Mouse (Mus musculus): ENCODE data around the gene Abca17. TPM values are rescaled to one million over a fixed set of nuclear protein-coding genes. Genes with fewer than 3 reads are reported as not detected.

Gene Abca17
- total RNA-seq, 2 experiments from 2014 or later, result not detected

DNA sequence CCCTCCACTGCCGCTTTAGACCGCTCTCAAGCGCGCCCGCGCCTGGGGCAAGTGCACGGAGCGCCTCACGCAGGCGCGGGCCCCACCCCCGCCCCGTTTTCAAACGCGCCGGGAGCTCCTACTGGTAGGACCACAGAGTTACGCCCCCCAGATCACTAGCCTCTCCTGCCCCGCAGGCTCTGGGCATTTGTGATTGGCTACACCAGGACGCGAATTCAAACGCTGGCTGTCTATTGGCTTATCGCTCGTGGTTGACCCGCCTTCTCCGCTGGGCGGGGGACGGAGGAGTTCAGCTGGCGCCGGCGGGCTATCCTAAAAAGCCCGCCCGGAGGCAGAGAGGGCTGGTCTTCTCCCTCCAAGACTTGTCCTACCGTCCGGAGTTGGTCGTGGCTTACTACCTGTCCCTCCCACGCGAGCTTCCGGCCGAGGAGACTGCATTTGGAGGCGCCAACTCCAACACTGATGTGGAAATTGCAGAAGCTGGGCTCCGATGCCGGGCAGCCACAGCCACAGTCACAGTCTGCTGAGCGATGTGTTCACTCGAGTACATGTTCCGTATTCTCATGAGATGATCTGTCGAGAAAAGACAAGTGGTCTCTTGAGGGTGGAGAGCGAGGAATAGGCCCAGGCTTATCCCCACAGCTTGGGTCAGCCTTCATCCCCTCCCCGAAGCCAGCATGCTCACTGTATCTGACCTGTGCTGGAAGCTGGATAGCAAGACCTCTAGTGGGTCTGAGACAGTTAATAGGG is 99.4 kb downstream of the Abca17 start, which contains the start of gene Ccnf:
Gene Ccnf, minus strand, starts transcription at position 165 of the 750 bp plus-strand sequence.
- intact Hi-C loops (cut with DNase I), result loop anchor here (5.0 kb wide), 1 partner anchor 79 kb away; no protein-coding TSS in a partner anchor
- peak; percentile 96 for DNase-seq (ENCODE audit: low spot score)

DNA sequence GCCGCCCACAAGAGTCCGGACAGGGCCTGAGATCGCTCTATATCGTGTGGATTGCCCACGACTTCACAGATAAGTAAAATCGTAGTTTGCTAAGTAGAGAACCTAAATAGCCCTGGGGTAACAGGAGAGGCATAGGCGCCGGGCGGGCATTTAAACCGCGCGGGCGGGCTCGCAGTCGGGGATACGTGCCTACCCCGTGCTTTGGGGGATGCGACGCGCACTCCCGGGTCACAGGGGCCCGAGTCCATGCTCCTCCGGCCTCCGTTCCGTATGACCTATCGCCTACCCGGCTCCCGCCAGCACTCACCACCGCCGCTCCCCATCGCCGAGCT is 99.9 kb downstream of the Abca17 start:
- intact Hi-C loops (cut with DNase I), result loop anchor here (5.0 kb wide), 1 partner anchor 79 kb away; no protein-coding TSS in a partner anchor

DNA sequence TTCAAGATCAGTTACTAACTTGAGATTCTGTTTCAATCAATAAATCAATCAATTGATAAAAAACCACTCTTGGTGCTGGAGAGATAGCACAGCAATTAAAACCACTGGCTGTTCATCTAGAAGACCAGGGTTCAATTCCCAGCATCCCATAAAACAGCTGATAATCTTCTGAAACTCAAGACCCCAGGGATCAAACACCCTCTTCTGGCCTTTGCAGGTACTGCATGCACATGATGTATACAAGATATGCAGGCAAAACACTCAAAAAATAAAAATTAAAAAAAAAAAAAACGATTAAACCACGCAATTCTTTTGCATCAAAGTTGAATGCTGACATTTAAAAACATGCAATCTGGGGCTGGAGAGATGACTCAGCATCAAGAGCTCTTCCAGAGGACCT is 102.2 kb downstream of the Abca17 start:
- intact Hi-C loops (cut with DNase I), result no loop called here
- DNase-seq (ENCODE audit: low spot score), result no peak

More for the DNA sequence above, 99.9 kb downstream of the Abca17 start:
- DNase-seq (ENCODE audit: low spot score), result no peak

DNA sequence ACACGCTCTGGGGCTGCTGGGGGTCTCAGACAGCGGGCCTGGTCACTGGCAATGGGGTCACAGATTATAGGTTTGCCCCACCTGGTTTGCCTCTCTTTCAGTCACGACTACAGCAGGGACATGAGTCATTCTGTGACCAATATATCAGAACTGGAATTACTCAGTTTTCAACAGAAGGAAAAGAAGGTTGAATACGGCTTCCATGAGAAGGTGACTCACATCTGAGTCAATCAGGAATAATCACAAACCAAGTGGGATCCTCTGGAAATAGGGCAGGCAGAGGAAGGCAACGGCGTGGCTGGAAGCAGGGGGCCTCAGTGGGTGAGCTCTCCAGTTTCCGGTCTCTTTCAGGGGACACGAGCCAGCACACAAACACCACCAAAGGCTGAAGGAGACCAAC is 106.8 kb downstream of the Abca17 start:
- intact Hi-C loops (cut with DNase I), result no loop called here
- no peak for DNase-seq (ENCODE audit: low spot score)

GRCm38 (mm10) chr17:24243311-24243969 is 107.4 kb downstream of the Abca17 start:
- intact Hi-C loops (cut with DNase I), result no loop called here
- no peak for DNase-seq (ENCODE audit: low spot score)

DNA sequence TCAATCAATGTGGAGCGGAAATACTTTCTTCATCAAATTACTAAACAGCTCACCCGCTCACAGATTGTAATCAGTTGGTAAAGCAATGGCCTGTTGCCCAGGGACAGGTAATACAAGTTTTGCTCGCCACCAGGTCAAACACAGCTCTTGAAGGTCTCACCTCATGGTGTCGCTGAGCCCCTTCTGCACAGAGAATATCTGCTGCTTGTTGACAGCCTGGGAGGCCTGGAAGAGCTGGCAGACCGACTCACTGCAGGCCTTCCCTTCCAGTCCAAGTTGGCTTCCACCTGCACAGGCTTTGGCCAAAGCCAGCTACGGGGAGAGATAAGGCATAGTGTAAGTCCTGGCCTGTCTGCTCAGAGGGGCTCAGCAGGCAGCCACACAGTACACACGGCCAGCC is 113.9 kb downstream of the Abca17 start:
- no peak for DNase-seq (ENCODE audit: low spot score)
- intact Hi-C loops (cut with DNase I), result loop anchor here (2.0 to 10.0 kb wide), 2 partner anchors 70 to 148 kb away; no protein-coding TSS in a partner anchor

DNA sequence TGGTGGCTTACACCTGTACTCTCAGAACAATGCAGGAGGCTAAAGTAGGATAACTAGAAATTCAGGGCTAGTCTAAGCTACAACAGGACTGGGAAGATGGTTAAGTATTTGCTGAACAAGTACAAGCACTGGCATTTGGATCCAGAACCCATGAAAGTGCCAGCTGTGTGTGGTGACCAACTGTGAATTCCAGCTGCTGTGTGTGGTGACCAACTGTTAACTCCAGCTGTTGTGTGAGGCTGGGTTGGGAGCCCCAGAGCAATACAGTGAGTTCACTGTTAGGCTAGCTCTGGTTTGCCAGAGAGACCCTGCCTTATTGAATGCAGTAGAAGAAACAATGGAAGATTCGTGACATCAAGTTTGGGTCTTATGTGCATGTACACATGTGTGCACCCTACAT is 114.4 kb downstream of the Abca17 start:
- intact Hi-C loops (cut with DNase I), result loop anchor here (2.0 to 10.0 kb wide), 2 partner anchors 70 to 148 kb away; no protein-coding TSS in a partner anchor
- DNase-seq (ENCODE audit: low spot score), result no peak

DNA sequence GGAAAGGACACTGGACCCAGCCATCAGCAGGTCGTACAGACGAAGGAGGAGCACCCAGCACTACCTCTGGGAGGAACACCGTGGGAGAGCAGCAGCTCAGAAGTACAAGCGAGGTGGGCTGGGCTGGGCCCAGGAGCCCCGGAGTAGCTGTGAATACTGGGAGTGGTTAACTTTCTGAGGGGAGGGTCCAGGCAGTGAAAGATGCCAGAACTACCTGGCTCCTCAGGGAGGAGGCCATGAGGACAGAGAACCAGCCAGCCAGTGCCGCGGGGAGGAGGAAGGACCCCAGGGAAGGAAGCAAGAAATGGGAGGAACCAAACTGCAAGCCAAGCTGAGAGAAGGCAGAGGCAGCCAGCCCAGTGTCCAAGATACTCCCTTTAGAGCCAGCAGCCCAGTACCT is 122.9 kb downstream of the Abca17 start:
- intact Hi-C loops (cut with DNase I), result no loop called here
- DNase-seq (ENCODE audit: low spot score), result no peak

DNA sequence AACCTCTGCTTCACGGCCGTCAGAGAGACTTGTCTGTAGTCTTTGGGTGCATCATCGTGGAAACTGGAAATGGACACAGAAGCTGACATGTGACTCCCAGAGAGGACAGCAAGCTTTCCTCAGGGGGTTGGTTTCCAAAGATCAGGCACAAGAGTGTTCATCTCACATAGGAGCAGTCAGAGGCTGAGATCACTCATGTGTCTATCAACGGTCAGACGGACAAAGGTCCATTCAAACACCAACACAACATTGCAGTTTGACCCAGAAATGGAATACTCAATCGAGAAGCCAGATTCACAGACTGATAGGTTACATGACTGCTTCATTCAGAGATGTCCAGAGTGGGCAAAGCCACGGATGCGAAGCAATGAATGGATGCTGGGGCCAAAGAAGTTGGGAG is 124.1 kb downstream of the Abca17 start:
- intact Hi-C loops (cut with DNase I), result no loop called here
- no peak for DNase-seq (ENCODE audit: low spot score)

DNA sequence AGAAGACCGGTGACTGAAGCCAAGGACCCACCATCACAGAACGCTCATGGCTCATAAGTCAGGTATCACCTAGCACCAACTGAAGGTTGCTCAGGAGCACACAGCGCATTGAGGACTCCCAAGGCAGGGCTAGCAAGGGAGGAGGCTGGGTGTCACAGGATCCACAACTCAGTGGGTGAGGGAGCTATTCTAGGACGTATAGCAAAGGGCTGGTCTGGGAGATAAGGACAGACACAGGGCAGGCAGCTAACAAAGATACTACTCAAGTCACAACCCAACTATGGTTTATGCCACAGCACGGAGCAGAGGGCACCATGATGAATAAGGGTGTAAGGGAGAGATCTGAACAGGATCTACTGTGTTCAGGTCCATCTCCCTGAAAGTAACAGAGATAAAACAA is 125.0 kb downstream of the Abca17 start:
- no peak for DNase-seq (ENCODE audit: low spot score)
- intact Hi-C loops (cut with DNase I), result no loop called here

DNA sequence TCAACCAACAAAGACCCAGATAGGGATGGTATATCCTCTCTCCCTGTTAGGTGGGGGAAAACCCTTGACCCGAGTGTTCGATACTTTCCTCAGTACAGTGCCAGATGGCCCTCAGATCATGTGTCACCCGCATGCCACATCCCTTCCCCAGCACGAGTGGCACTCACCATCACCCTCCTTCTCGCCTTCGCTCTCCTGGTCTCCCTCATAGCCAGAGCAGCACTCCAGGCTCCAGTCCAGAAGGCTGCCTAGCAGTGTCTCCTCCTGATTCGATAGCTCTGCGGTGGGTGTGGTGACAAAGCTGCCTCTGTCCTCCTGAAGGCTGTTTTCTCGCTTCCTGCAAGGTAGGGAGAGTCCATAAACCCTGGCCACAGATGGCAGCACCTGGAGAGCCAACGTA is 126.1 kb downstream of the Abca17 start:
- no peak for DNase-seq (ENCODE audit: low spot score)
- intact Hi-C loops (cut with DNase I), result no loop called here

- no peak for DNase-seq (ENCODE audit: low spot score)
- intact Hi-C loops (cut with DNase I), result no loop called here
Measured at GRCm38 (mm10) chr17:24223513-24223912, 127.4 kb downstream of the Abca17 start.

GRCm38 (mm10) chr17:24222653-24223052 is 128.2 kb downstream of the Abca17 start:
- DNase-seq (ENCODE audit: low spot score), result no peak
- intact Hi-C loops (cut with DNase I), result no loop called here

DNA sequence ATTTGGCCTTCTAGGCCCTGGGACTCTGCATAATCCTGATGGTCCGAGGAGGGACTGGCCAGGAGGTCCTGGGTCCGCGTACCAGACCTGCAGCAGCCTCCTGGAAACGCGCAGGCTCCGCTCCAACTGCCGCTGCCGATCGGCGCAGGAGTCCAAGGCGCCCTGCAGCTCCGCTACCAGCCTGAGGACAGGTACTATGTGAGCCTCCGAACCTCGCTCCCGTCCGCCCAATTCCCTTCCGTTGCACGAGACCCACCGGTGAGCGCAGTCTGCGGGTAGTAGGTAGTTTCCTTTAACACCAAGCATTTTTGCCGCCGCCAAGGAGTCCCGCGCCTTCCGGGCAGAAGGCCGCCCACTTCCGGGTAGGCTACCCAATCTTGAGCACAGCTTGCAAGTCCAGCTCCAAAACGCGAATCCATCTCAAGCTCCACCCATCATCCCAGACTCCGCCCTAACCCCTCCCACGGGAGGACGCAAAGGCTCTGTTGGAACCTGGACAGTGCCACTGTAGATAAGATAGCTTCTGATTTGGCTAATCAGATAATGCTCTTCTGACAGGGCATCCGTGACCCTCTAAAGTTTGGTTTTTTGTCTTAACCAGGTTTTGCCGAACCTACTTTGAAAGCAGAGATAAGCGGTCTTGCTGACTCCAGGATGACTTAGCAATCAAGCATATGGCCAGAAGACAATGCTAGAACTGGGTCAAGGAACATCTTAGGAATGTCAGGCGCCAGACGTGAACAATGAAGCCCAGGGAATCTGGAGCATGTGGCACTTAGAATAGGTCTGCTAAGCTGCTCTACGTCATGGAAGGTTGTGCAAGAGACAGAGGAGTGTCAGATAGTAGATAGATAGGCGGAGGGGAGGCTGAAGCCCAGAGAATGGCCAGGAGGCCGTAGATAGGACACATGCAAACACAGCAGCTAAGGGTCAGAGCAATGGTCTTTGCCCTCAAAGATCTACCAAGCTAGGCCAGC is 130.1 kb downstream of the Abca17 start, which contains the start of gene Tedc2:
Gene Tedc2, minus strand, starts transcription at position 417 of the 977 bp plus-strand sequence.
- peak; percentile 88 for DNase-seq (ENCODE audit: low spot score)
- intact Hi-C loops (cut with DNase I), result no loop called here

DNA sequence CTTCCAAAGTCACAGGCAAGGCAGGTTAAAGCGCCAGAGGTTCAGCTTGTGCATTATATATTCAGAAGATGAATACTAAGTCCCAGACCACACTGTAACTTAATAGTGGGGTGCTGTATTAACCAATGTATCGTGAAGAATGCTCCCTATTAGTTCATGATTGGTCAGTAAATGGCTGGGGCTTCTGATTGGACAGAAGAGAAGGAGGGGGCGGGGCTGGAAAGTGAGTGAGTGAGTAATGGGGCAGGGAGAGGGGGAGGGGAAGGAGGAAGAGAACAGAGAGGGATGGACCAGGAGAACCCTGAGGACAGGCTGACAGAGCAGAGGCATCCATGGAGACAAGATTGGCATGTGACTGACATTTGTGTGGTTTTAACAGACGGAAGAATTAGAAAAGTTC is 134.0 kb downstream of the Abca17 start:
- intact Hi-C loops (cut with DNase I), result no loop called here
- DNase-seq (ENCODE audit: low spot score), result no peak

Small RNA genes within 50 kb of the gene (microRNA-seq; reads per million reads assigned to microRNA genes)
- gene Gm24427 (not detected), gene Mir5134 (5.6 reads per million, percentile 16 among the genes with 10 or more reads in this experiment), gene Mir6965 (1.1 reads per million)

Other genes with a start within 250 kb of the Abca17 start
- gene Pdpk1, start 200.1 kb downstream of the Abca17 start, total RNA-seq (2021), result 10 to 100 TPM; 45.0 to 46.1 TPM
- gene Amdhd2, start 187.3 kb downstream of the Abca17 start, total RNA-seq (2021), result 1 to 10 TPM; 9.1 to 9.6 TPM
- 100 to 1,000 TPM; 225 to 246 TPM for gene Atp6v0c, start 181.4 kb downstream of the Abca17 start, total RNA-seq (2021)
- 1 to 10 TPM; 8.3 to 9.4 TPM for gene Tbc1d24, start 145.5 kb downstream of the Abca17 start, total RNA-seq (2021)
- gene Ntn3, start 141.5 kb downstream of the Abca17 start, total RNA-seq (2021), result under 1 TPM; 0.64 to 0.73 TPM
- gene Tedc2, start 130.2 kb downstream of the Abca17 start, total RNA-seq (2021), result 1 to 10 TPM; 1.7 to 2.2 TPM
- gene Ccnf, start 99.6 kb downstream of the Abca17 start, total RNA-seq (2021), result 1 to 10 TPM; 1.1 to 1.2 TPM
- 10 to 100 TPM; 12.8 to 13.1 TPM for gene Abca3, start 882 bp upstream of the Abca17 start, total RNA-seq (2021)
- 10 to 100 TPM; 60.3 to 60.5 TPM for gene Rnps1, start 63.5 kb upstream of the Abca17 start, total RNA-seq (2021)
- 100 to 1,000 TPM; 409 to 483 TPM for gene Eci1, start 75.6 kb upstream of the Abca17 start, total RNA-seq (2021)
- gene Dnase1l2, start 92.0 kb upstream of the Abca17 start, total RNA-seq (2021), result 1 to 10 TPM in 1 of 2 experiments, under 1 TPM in 1; 0.78 to 1.2 TPM
- gene E4f1, start 119.2 kb upstream of the Abca17 start, total RNA-seq (2021), result 10 to 100 TPM; 11.1 to 11.4 TPM
- 10 to 100 TPM; 42.3 to 43.3 TPM for gene Pgp, start 119.3 kb upstream of the Abca17 start, total RNA-seq (2021)
- not detected for gene Bricd5, start 122.8 kb upstream of the Abca17 start, total RNA-seq (2021)
- 10 to 100 TPM in 1 of 2 experiments, 1 to 10 TPM in 1; 9.4 to 11.3 TPM for gene Mlst8, start 128.0 kb upstream of the Abca17 start, total RNA-seq (2021)
- under 1 TPM; 0.14 to 0.39 TPM for gene Caskin1, start 137.5 kb upstream of the Abca17 start, total RNA-seq (2021)
- gene Traf7, start 176.9 kb upstream of the Abca17 start, total RNA-seq (2021), result 10 to 100 TPM; 43.6 to 54.1 TPM
- not detected for gene Rab26, start 183.1 kb upstream of the Abca17 start, total RNA-seq (2021)
- gene Pkd1, start 198.8 kb upstream of the Abca17 start, total RNA-seq (2021), result 10 to 100 TPM; 41.2 to 50.6 TPM